Mouse (Mus musculus) frontal cortex, postnatal 14 days (tissue): ENCODE results near the gene Prkce.
A peak's percentile ranks its signal among the peaks of the same experiment; 100 is the strongest.

Source experiments
- DNase-seq, 2 experiments: peaks; one replicate each; pipeline ENCODE4 v3.0.0; 2022; ENCODE audit warnings: low spot score in 2 of 2

Gene Prkce

GRCm38 (mm10) chr17:86167320-86168230 is at the start of gene Prkce:
Prkce (plus strand) TSS chr17:86167785.
- DNase-seq: peak; percentile 65 to 70

GRCm38 (mm10) chr17:86123146-86123545 is 44.4 kb upstream of the Prkce start:
- DNase-seq: no peak

- DNase-seq: no peak
Measured at GRCm38 (mm10) chr17:86125908-86126307, 41.7 kb upstream of the Prkce start.

DNA sequence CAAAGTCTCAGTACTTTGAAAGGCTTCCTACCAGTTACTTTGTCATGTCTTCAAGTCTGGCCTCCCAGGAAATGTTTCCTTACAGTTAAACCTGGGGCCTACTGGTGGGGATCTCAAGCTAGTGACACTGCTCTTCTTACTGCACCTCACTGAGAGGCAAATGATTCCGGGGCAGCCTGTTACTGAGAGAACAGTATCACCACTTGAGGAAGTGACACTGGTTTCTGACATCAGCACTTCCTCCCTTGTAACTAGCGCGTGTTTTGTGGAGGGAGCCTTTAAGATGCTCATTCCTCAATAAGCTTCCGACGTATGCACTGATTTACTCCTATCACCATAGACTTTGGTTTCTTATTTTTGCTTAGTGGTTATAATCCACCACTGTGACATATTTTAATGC is 39.4 kb upstream of the Prkce start:
- no peak for DNase-seq

DNA sequence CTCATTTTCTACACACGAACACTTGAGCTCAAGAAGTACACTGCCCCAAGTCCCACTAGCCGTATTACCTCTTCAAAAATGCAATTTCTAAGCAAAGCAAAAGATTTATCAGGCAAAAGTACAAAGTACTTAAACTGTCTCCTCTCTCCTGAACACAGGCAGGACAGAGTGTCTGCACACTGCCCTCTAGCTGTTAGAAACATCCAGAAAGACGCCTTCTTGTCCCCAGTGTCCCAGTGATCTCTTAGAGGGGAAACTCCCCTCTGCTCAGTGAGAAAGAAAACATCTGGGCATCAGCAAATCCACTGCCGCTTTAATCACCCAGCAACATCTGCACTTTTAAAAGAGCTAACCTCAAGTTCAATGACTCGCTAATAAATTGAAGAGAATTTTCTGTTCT is 35.1 kb upstream of the Prkce start:
- no peak for DNase-seq

DNA sequence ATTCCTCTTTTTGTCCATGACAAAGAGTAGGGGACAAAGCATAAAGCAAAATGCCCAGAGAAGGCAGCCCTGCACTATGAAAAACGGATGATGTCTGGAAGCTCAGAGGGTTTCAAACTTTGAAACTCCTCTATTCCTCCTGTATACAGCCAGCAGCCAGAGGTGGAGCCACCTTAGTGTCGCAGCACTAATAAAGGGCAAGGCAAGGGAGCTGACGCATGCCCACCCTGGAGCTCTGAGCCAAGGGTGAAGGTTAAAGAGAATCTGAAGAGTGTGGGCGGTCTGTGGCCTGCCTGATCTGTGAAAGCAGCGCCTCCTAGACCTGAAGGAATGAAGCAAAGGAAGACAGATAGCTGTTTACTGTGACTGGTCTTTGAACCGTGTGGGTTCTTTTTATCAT is 33.1 kb upstream of the Prkce start:
- no peak for DNase-seq

- no peak for DNase-seq
Measured at GRCm38 (mm10) chr17:86135835-86136234, 31.8 kb upstream of the Prkce start.

DNA sequence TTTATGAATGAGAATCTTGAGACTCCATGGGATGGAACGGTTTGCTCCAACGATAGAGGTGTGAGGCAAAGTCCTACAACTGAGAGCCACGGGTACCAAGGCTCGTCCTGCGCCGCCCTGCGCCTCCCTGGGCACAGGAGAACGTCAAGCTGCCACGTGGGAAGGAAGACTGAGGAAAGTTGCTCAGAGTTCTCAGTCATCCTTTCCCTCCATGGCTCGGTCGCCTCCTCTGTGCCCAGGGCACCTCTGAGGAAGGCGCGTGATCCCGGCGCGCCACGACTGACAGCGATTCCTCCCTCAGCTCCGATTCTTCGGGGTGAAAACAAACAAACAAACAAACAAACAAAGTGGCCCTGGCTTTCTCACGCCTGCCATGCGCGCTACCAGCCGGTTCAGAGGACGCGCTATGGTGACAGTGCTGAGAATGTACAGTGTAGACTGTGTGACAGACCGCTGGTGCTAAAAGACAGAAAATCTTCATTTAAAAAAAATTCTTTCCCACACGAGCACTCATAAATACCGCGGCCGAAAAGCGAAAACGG is 23.0 kb upstream of the Prkce start:
- no peak for DNase-seq

GRCm38 (mm10) chr17:86145079-86145951 is 22.3 kb upstream of the Prkce start, which contains the start of gene Srbd1:
Srbd1 (minus strand) TSS chr17:86145175.
- DNase-seq: peak; percentile 72 to 79

GRCm38 (mm10) chr17:86149726-86150125 is 17.9 kb upstream of the Prkce start:
- no peak for DNase-seq

DNA sequence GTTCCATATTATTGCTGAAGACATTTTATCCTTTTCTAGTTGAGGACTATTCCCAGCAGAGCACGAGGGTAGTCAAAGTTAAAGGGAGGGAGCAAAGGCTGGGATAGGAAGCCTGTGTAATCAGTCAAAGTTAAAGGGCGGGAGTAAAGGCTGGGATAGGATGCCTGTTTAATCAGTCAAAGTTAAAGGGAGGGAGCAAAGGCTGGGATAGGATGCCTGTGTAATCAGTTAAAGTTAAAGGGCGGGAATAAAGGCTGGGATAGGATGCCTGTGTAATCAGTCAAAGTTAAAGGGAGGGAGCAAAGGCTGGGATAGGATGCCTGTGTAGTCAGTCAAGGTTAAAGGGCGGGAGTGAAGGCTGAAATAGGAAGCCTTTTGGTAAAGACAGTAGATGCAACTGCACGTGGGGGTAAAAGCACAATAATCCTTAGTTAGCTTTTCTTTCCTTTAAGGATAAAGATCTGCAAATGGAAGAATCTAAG is 16.7 kb upstream of the Prkce start:
- peak; percentile 54 to 64 for DNase-seq

GRCm38 (mm10) chr17:86156999-86157398 is 10.6 kb upstream of the Prkce start:
- no peak for DNase-seq

- DNase-seq: no peak
Measured at GRCm38 (mm10) chr17:86162672-86163071, 4.9 kb upstream of the Prkce start.

DNA sequence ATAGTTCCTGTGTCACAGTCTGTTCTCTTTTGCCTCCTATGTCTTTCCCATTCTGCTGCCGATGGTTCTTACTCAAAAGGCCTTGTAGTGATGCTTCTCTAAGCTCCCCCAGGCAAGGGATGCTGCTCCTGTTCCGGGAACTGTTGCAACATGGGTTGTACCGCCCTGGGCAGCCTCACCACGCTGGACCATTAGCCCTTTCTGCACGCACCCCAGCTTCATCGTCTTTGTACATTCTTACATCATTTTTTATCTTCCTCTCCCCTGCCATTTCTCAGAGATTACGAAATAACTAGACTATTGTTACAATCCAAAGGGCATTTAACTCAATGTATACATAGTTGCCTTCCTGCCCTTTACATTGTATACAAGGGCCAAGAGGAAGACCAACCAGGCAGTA is 3.2 kb upstream of the Prkce start:
- no peak for DNase-seq

GRCm38 (mm10) chr17:86166051-86166566 is 1.5 kb upstream of the Prkce start:
- no peak for DNase-seq

- peak; percentile 48 to 51 for DNase-seq
Measured at GRCm38 (mm10) chr17:86166567-86167319, 842 bp upstream of the Prkce start.

DNA sequence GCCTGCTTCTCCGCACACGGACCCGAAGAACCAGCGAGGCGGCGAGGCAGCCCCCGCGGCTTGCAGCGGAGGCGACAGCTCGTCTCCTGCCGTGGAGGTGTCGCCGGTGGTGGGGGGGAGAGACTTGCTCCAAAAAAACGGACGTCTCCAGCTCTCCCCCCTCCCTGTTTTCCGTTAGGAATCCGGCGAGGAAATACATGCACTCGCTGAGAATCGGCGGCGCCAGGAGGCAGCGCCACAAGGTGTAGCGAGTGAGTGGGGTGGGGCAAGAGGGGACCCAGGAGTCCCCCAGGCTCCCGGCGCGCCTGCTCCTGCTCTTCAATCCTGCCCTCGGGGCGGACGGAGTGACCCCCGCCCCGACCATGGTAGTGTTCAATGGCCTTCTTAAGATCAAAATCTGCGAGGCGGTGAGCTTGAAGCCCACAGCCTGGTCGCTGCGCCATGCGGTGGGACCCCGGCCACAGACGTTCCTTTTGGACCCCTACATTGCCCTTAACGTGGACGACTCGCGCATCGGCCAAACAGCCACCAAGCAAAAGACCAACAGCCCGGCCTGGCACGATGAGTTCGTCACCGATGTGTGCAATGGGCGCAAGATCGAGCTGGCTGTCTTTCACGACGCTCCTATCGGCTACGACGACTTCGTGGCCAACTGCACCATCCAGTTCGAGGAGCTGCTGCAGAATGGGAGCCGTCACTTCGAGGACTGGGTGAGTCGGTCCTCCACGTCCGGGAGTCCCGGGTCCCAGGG is 821 bp downstream of the Prkce start:
- peak; percentile 38 to 55 for DNase-seq

DNA sequence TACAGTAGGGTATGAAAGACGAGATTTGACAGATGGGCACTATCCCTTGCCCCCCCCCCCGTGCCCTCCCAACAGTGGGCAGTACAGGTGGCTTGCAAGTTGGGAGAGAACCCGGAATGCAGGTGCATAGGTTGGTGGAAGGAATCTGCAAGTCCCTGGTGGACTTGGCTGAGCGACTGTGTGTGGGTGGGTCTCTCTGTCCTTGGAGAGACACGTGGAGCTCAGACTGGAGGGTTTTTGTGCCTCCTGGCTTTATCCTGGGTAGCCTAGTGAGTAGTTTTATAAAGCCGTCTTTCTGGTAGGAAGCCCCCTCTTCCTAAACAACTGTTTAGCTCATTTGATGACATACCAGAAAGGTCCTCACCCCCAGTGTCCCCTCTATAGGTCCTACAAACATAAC is 1.5 kb downstream of the Prkce start:
- DNase-seq: peak in 1 of 2 experiments; percentile 24

DNA sequence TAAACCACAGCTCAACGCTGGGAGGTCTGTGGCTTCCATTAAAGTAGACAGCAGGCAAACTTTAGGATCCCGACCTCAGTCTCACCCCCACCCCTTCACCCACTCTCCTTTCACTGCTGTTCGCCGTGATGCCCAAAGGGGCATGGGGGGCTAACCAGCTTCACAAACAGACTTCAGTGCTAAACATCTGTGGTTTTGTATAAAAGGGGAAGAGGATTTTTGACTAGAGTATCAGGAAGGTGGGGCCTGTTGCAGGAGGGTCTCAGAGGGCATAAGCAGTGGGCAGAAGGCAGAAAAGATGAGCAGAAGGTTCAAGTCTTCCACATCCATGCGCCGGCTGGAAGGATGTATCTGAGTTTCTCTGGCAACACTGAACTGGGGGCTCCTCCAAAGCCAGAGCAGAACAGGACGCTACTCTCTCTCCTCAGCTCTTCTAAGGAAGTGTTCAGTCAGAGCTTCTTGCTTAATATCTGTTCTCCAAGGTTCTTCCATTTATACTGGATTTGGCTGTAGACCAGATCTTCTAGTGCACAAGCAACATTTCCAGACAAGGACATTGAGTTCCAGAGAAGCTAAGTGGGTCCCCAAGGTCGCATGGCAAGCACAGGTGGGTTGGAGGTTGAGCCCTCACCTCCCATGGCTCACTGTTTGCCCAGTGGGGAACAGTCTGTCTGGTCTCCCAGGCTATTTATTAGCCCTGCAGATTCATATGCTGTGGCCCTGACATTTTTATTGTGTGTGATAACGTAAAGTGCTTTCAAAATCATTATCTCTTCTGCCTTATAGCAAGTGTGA is 2.8 kb downstream of the Prkce start:
- no peak for DNase-seq

DNA sequence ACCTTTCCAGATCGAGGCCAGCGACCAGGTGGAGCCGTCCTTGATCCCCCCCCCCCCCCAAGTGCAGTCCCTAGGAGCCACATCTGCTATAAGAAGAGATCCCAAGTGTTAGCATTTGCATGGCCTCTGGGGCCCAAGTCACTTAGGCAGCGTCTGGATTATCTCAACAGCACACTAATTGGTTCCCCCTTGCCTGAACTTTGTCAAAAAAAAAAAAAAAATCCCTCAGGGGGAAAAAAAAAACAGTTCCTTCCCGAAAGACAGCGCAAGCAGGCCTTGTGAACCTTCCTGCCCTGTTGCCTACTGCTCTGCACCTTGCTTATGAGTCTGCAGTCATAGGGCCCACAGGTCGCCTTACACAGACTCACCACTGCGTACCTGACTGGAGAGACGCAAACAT is 7.9 kb downstream of the Prkce start:
- no peak for DNase-seq
